Mouse (Mus musculus): ENCODE measurements around the gene Nos1ap.

Gene Nos1ap

GRCm38 (mm10) chr1:170270696-170271095, 319.0 kb downstream of the Nos1ap start:
- DNase-seq: no peak

- no peak for DNase-seq
These were observed 319.4 kb downstream of the Nos1ap start for GRCm38 (mm10) chr1:170270281-170270680.

- peak; percentile 89 for DNase-seq
These were observed 334.1 kb downstream of the Nos1ap start for GRCm38 (mm10) chr1:170255560-170255910.

GRCm38 (mm10) chr1:170254893-170255559, 334.6 kb downstream of the Nos1ap start:
- no peak for DNase-seq

Data from lung, postnatal 36 days (tissue).